Comparison of ENCODE assay signal across 7 mouse cellular contexts in the genomic region with DNA sequence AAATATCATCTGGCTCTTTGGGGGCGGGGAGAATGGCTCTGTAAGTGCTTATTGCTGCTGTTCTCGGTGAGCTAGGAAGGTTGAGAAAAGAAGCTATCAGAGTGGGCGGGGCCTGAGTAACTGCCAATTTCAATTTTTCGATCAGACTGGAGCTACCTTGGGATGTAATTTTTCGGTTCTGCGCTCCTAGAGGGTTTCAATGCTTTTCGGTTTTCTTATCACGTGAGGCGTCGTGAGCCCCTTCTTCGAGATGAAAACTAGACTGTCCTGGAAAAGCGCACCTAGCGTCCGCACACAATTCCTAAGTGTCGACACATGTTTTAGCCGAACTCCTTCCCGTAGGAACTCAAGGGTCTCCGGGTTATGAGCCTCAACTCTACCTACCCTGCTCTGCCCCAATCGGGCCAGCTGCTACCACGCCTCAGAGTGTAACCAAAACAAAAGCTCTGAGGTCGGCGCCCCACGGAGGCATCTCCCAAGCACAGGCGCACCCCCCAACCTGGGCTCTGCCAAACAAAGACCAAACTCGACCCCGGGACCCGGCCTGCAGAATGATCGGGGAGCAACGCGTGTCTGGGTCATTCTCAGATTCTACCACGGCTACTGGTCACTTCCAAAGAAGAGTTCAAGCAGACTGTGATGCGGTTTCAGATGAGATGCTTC. TPM values are rescaled to one million over a fixed set of nuclear protein-coding genes. Genes with fewer than 3 reads are reported as not detected.
DNase-seq lines count a peak whose midpoint lies in the region; ATAC-seq and TF ChIP-seq lines count a peak whose summit lies in the region.

No protein-coding gene starts in this region.

- no peaks in the 10 kb centered on the region for H3K9me3 ChIP-seq in forebrain, embryonic 15.5 days
- H3K9me3 ChIP-seq in hindbrain, embryonic 14.5 days (ENCODE audit: control insufficient read depth, low read length): no peaks in the 10 kb centered on the region
- no peaks in the 10 kb centered on the region for H3K9me3 ChIP-seq in megakaryocyte, embryonic 14.5 days

- peak; percentile 46 for ATAC-seq in forebrain, embryonic 15.5 days (replicated peaks)
- peak; percentile 57 for ATAC-seq in hindbrain, embryonic 14.5 days (ENCODE audit: low FRiP score)

- H3K4me2 ChIP-seq in forebrain, embryonic 15.5 days (replicated peaks): peak overlapping the region; percentile 55
- peak overlapping the region; percentile 55 for H3K4me2 ChIP-seq in hindbrain, embryonic 14.5 days (replicated peaks)

- no peak for TF ChIP-seq CTCF in spleen, adult 2 months (IDR thresholded peaks at IDR 0.05; ENCODE audit: extremely low read depth, insufficient read depth, insufficient read length, insufficient replicate concordance)

- peak overlapping the region; percentile 69 for H3K27ac ChIP-seq in forebrain, embryonic 15.5 days (replicated peaks)
- peak overlapping the region; percentile 69 for H3K27ac ChIP-seq in hindbrain, embryonic 14.5 days
- H3K27ac ChIP-seq in spleen, adult 2 months (ENCODE audit: insufficient read depth, low read length): peak overlapping the region; percentile 51

- WGBS in forebrain, embryonic 15.5 days: under 1% methylated on average over 32 of the region's 32 CpGs
- 1% methylated on average over 32 of the region's 32 CpGs for WGBS in hindbrain, embryonic 14.5 days
- WGBS in spleen, adult 2 months: under 1% methylated on average over 32 of the region's 32 CpGs

- no peak for TF ChIP-seq POLR2A in spleen, adult 2 months (IDR thresholded peaks at IDR 0.05; ENCODE audit: low read depth, low read length)

- intact Hi-C loops in left cerebral cortex, postnatal 10 days (cut with DNase I): no loop called here

- peaks cover 11% of the 10 kb centered on the region; the same call in 1 of the 2 replicates for H3K4me1 ChIP-seq in forebrain, embryonic 15.5 days
- 0 out of 2 replicates have a peak, but pooled peaks cover 3% of the 10 kb centered on the region for H3K4me1 ChIP-seq in hindbrain, embryonic 14.5 days (replicated peaks; ENCODE audit: control insufficient read depth, insufficient read depth, low read length)
- peaks cover 21% of the 10 kb centered on the region for H3K4me1 ChIP-seq in megakaryocyte, embryonic 14.5 days
- H3K4me1 ChIP-seq in spleen, adult 2 months (ENCODE audit: control insufficient read depth, insufficient read depth, insufficient read length): no peaks in the 10 kb centered on the region

- DNase-seq in MN1 (ENCODE audit: low spot score): peak; percentile 46
- DNase-seq in brain, embryonic 18.5 days (ENCODE audit: low read depth, low spot score): peak; percentile 6
- peak; percentile 62 for DNase-seq in hindbrain, embryonic 14.5 days (ENCODE audit: low spot score)
- DNase-seq in left cerebral cortex, postnatal 10 days (ENCODE audit: extremely low spot score in 1 of 2, low spot score in 2 of 2): peak; percentile 14 to 64
- peak in 1 of 2 experiments; percentile 49 for DNase-seq in spleen, adult 2 months (ENCODE audit: low read depth in 1 of 2, low spot score in 2 of 2)

- peak overlapping the region; percentile 62 for H3K4me3 ChIP-seq in forebrain, embryonic 15.5 days
- peak overlapping the region; percentile 63 for H3K4me3 ChIP-seq in hindbrain, embryonic 14.5 days (replicated peaks; ENCODE audit: low read length)
- peak overlapping the region; percentile 96 for H3K4me3 ChIP-seq in megakaryocyte, embryonic 14.5 days (replicated peaks)
- peak overlapping the region; percentile 77 for H3K4me3 ChIP-seq in spleen, adult 2 months (ENCODE audit: extremely low read depth, insufficient read depth, insufficient read length)

- H3K36me3 ChIP-seq in forebrain, embryonic 15.5 days: peaks cover 4% of the 10 kb centered on the region; the same call in 1 of the 2 replicates
- H3K36me3 ChIP-seq in hindbrain, embryonic 14.5 days (replicated peaks; ENCODE audit: control insufficient read depth, insufficient read depth): peaks cover 3% of the 10 kb centered on the region
- H3K36me3 ChIP-seq in megakaryocyte, embryonic 14.5 days (replicated peaks; ENCODE audit: low read length): peaks cover 10% of the 10 kb centered on the region
- H3K36me3 ChIP-seq in spleen, adult 2 months (ENCODE audit: control insufficient read depth, insufficient read depth, low read length): no peaks in the 10 kb centered on the region

- H3K27me3 ChIP-seq in forebrain, embryonic 15.5 days: no peaks in the 10 kb centered on the region
- H3K27me3 ChIP-seq in hindbrain, embryonic 14.5 days (ENCODE audit: control insufficient read depth, insufficient read depth, low read length): no peaks in the 10 kb centered on the region
- no peaks in the 10 kb centered on the region for H3K27me3 ChIP-seq in megakaryocyte, embryonic 14.5 days (replicated peaks)
- H3K27me3 ChIP-seq in spleen, adult 2 months (ENCODE audit: control insufficient read depth, insufficient read depth, low read length): no peaks in the 10 kb centered on the region

- peak overlapping the region; percentile 65 for H3K9ac ChIP-seq in forebrain, embryonic 15.5 days (replicated peaks)
- H3K9ac ChIP-seq in hindbrain, embryonic 14.5 days: peak overlapping the region; percentile 63

RNA-seq across cellular contexts. Expression of gene Cep97, which starts 0.8 kb away (rescaled TPM):
- 16.3 and 17.8 TPM in 2 replicates for polyA plus RNA-seq in forebrain, embryonic 15.5 days (2015; fragmentation: Nextera tagmentation; extraction: Ambion mirVana)
- 12.7 and 15.6 TPM in 2 replicates for polyA plus RNA-seq in hindbrain, embryonic 14.5 days (2014; fragmentation: Nextera tagmentation; extraction: Ambion mirVana)
- 10 to 100 TPM in 1 of 2 experiments, 1 to 10 TPM in 1; 8.0 to 10.7 TPM for total RNA-seq in left cerebral cortex, postnatal 10 days (2021)
- 0.49 TPM in 1 of 2 replicates, not detected in the other for polyA plus RNA-seq in megakaryocyte, embryonic 14.5 days (2012; ENCODE audit: insufficient read depth, low replicate concordance)
- polyA plus RNA-seq in spleen, adult 2 months (2012; rRNA removed): 1.7 TPM in 2 replicates

RNA-seq across cellular contexts. Expression of gene Rpl24, which starts 32.3 kb away (rescaled TPM):
- polyA plus RNA-seq in forebrain, embryonic 15.5 days (2015; fragmentation: Nextera tagmentation; extraction: Ambion mirVana): 581 and 585 TPM in 2 replicates
- 493 and 568 TPM in 2 replicates for polyA plus RNA-seq in hindbrain, embryonic 14.5 days (2014; fragmentation: Nextera tagmentation; extraction: Ambion mirVana)
- 100 to 1,000 TPM; 397 to 401 TPM for total RNA-seq in left cerebral cortex, postnatal 10 days (2021)
- 47.3 and 75.6 TPM in 2 replicates for polyA plus RNA-seq in megakaryocyte, embryonic 14.5 days (2012; ENCODE audit: insufficient read depth, low replicate concordance)
- 76.2 and 82.6 TPM in 2 replicates for polyA plus RNA-seq in spleen, adult 2 months (2012; rRNA removed)

RNA-seq across cellular contexts. Expression of gene Nxpe3, which starts 38.7 kb away (rescaled TPM):
- 1.3 and 1.5 TPM in 2 replicates for polyA plus RNA-seq in forebrain, embryonic 15.5 days (2015; fragmentation: Nextera tagmentation; extraction: Ambion mirVana)
- 1.3 and 1.9 TPM in 2 replicates for polyA plus RNA-seq in hindbrain, embryonic 14.5 days (2014; fragmentation: Nextera tagmentation; extraction: Ambion mirVana)
- 1 to 10 TPM; 6.1 to 6.4 TPM for total RNA-seq in left cerebral cortex, postnatal 10 days (2021)
- 0.32 TPM in 1 of 2 replicates, not detected in the other for polyA plus RNA-seq in megakaryocyte, embryonic 14.5 days (2012; ENCODE audit: insufficient read depth, low replicate concordance)
- polyA plus RNA-seq in spleen, adult 2 months (2012; rRNA removed): 6.0 and 6.1 TPM in 2 replicates

RNA-seq across cellular contexts. Expression of gene Zbtb11, which starts 39.9 kb away (rescaled TPM):
- 20.2 and 20.8 TPM in 2 replicates for polyA plus RNA-seq in forebrain, embryonic 15.5 days (2015; fragmentation: Nextera tagmentation; extraction: Ambion mirVana)
- polyA plus RNA-seq in hindbrain, embryonic 14.5 days (2014; fragmentation: Nextera tagmentation; extraction: Ambion mirVana): 24.8 and 26.0 TPM in 2 replicates
- total RNA-seq in left cerebral cortex, postnatal 10 days (2021): 10 to 100 TPM; 30.5 to 31.6 TPM
- polyA plus RNA-seq in megakaryocyte, embryonic 14.5 days (2012; ENCODE audit: insufficient read depth, low replicate concordance): 0.99 and 1.0 TPM in 2 replicates
- 3.9 and 4.7 TPM in 2 replicates for polyA plus RNA-seq in spleen, adult 2 months (2012; rRNA removed)
